24 mouse cellular contexts compared by ENCODE assay signal in genomic region chr4:47222146-47222545, GRCm38 (mm10). TPM values are rescaled to one million over a fixed set of nuclear protein-coding genes. Genes with fewer than 3 reads are reported as not detected.
DNase-seq lines count a peak whose midpoint lies in the region; TF ChIP-seq lines count a peak whose summit lies in the region.
"Had no signal": no experiment of that assay in that cellular context is flagged by ENCODE, and none has a peak within 500 bp of the region (broad histone marks: within the 10 kb centered on the region; RNA-seq: fewer than 3 reads in every experiment).

No protein-coding gene starts in this region.

- H3K9ac ChIP-seq in heart, adult 2 months (ENCODE audit: low read depth, low read length) = no peak overlapping the region
- H3K9ac ChIP-seq: embryonic facial prominence, embryonic 13.5 days; embryonic facial prominence, embryonic 15.5 days; forebrain, embryonic 13.5 days; forebrain, embryonic 15.5 days; forebrain, postnatal 0 days had no signal

- peaks cover 5% of the 10 kb centered on the region for H3K4me1 ChIP-seq in heart, adult 2 months (ENCODE audit: control insufficient read depth, insufficient read depth, low read length)

- peak overlapping the region; percentile 31 for H3K27ac ChIP-seq in heart, adult 2 months
- H3K27ac ChIP-seq: embryonic facial prominence, embryonic 13.5 days; embryonic facial prominence, embryonic 15.5 days; forebrain, embryonic 13.5 days; forebrain, embryonic 15.5 days had no signal

- WGBS in heart, adult 2 months = 61% methylated on average over 3 of the region's 3 CpGs

- no peaks in the 10 kb centered on the region for H3K79me2 ChIP-seq in heart, adult 2 months (replicated peaks; ENCODE audit: control insufficient read depth, insufficient read depth, low read length)

- DNase-seq in cerebellum, postnatal 10 days = peak; percentile 72 to 83
- DNase-seq in cerebellum, adult 9-11 months = no peak
- DNase-seq in cerebellum, postnatal 25 days = peak; percentile 41 to 56
- DNase-seq in cerebellum, postnatal 4 days (ENCODE audit: low spot score in 2 of 2) = no peak
- DNase-seq in heart, adult 2 months = no peak
- no peak for DNase-seq in heart, adult 8-10 months (ENCODE audit: low spot score)
- DNase-seq: adrenal gland, adult 2 months; adrenal gland, postnatal 10 days; adrenal gland, postnatal 25 days; B cell, adult 2 months; cerebellum, adult 11 months; cerebellum, adult 18-20 months; cerebellum, adult 9-10 months; embryo, embryonic 11 days; forebrain, postnatal 0 days had no signal

- TF ChIP-seq CTCF in heart, adult 2 months (IDR thresholded peaks at IDR 0.05) = no peak

- no peaks in the 10 kb centered on the region for H3K27me3 ChIP-seq in heart, adult 2 months (ENCODE audit: control insufficient read depth, insufficient read depth, low read length)
- H3K27me3 ChIP-seq: CH12.LX; embryonic facial prominence, embryonic 13.5 days; embryonic facial prominence, embryonic 15.5 days; forebrain, embryonic 13.5 days; forebrain, embryonic 15.5 days; Patski had no signal

- no peak overlapping the region for H3K4me3 ChIP-seq in heart, adult 2 months
- H3K4me3 ChIP-seq: embryonic facial prominence, embryonic 13.5 days; embryonic facial prominence, embryonic 15.5 days; erythroblast, embryonic 14.5 days; forebrain, embryonic 13.5 days; forebrain, embryonic 15.5 days had no signal

- intact Hi-C loops in heart, adult 2 months (cut with DNase I) = no loop called here

- no peak for TF ChIP-seq EP300 in heart, adult 2 months (IDR thresholded peaks at IDR 0.05; ENCODE audit: insufficient read depth, low read depth, low read length)

- H3K36me3 ChIP-seq in heart, adult 2 months (ENCODE audit: control insufficient read depth, insufficient read depth, low read length) = no peaks in the 10 kb centered on the region
- H3K36me3 ChIP-seq: embryonic facial prominence, embryonic 13.5 days; embryonic facial prominence, embryonic 15.5 days; forebrain, embryonic 15.5 days; G1E had no signal

- TF ChIP-seq POLR2A in heart, adult 2 months (IDR thresholded peaks at IDR 0.05; ENCODE audit: insufficient read depth, low read depth, low read length) = no peak

RNA-seq across cellular contexts. Expression of gene Col15a1, which starts 14.2 kb away (rescaled TPM):
- 10 to 100 TPM; 36.9 to 86.4 TPM for total RNA-seq in heart, adult 2 months (2021)
- polyA plus RNA-seq in heart, adult 2 months (2012; rRNA removed) = 97.6 and 161 TPM in 2 replicates
- total RNA-seq in heart, adult 8-10 months (2022) = 10 to 100 TPM; 29.9 to 58.5 (median 52.4) TPM
- total RNA-seq: common myeloid progenitor, adult 5-6 weeks had no signal
- polyA plus RNA-seq: erythroblast, embryonic 14.5 days; G1E had no signal

Comparison
In these comparisons a context has a peak if more than half of its experiments do, and no peak if none do; other contexts are left out.
1. DNase-seq: peak in cerebellum, postnatal 10 days (2 of 2) and cerebellum, postnatal 25 days (2 of 2); none in cerebellum, adult 9-11 months (single experiment), cerebellum, postnatal 4 days (0 of 2), heart, adult 2 months (0 of 2) and heart, adult 8-10 months (single experiment).